Mouse (Mus musculus): Measurements from ENCODE around the gene Adam8. TPM values are rescaled to one million over a fixed set of nuclear protein-coding genes. Genes with fewer than 3 reads are reported as not detected.
A peak's percentile ranks its signal among the peaks of the same experiment; 100 is the strongest.

Adam8 gene
- total and polyA plus RNA-seq, 2 experiments from 2014 or later: 0.47 to 2.6 TPM

DNA sequence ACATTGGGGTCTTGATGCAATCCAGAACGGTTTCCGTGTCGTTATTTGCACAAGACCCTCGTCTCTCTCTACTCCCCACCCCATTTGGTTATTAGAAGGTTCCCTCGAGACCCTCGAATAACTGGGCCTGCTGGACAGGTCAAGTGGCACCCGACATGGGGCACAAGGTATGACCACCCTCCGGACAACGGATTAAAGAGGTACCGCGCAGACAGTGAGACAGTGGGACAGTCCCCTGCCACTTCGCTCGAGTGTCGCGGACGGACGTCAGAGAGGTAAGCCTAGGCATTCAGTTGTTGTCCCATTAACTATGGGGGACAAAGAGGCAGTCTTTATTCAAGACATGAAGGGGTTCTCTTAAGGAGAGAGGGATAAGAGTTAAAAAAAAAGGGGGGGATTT is 19.0 kb upstream of the Adam8 start:
- Histone ChIP-seq H3K27ac (ENCODE audit: low read depth, low read length) (no peak overlapping the region), H3K4me2 (ENCODE audit: low read depth) (no peak overlapping the region), H3K9ac (no peak overlapping the region), H3K36me3 (ENCODE audit: insufficient read depth) (peaks cover 15% of the 10 kb centered on the region), H3K4me1 (ENCODE audit: insufficient read depth) (no peaks in the 10 kb centered on the region), H3K4me3 (ENCODE audit: low read depth, low read length) (no peak overlapping the region), H3K9me3 (ENCODE audit: low read length) (no peaks in the 10 kb centered on the region), H3K27me3 (ENCODE audit: insufficient read depth, low read length) (no peaks in the 10 kb centered on the region)
- ATAC-seq (no peak), DNase-seq (no peak)
- 95% methylated on average over 17 of the region's 17 CpGs for WGBS
- no peak for TF ChIP-seq CTCF (IDR thresholded peaks at IDR 0.05; ENCODE audit: low read depth)

DNA sequence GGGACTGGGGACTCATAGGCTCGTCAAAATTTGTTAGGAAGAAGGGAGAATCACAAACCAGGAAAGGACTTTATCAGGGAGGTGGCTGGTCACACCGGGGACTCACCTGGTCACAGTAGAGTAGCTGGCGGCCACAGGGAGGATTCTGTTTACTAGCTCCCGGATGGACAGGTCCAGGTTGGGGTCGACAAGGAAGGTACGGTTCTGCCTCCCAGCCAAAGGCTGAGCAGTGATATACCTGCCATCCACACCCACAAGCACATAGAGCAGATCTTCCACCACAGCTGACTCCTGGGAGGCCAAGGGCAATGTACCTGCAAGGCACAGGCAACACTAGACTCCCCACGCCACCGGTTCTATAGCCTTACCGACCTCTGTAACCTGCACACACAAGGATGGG is 15.4 kb upstream of the Adam8 start:
- H3K9ac ChIP-seq: no peak overlapping the region
- H3K9me3 ChIP-seq (ENCODE audit: low read length): no peaks in the 10 kb centered on the region
- ATAC-seq (no peak), DNase-seq (no peak)
- H3K4me2 ChIP-seq (ENCODE audit: low read depth): no peak overlapping the region
- H3K27ac ChIP-seq (ENCODE audit: low read depth, low read length): no peak overlapping the region
- no peak overlapping the region for H3K4me3 ChIP-seq (ENCODE audit: low read depth, low read length)
- H3K4me1 ChIP-seq (ENCODE audit: insufficient read depth): no peaks in the 10 kb centered on the region
- H3K36me3 ChIP-seq (ENCODE audit: insufficient read depth): peaks cover 37% of the 10 kb centered on the region
- no peaks in the 10 kb centered on the region for H3K27me3 ChIP-seq (ENCODE audit: insufficient read depth, low read length)
- no peak for TF ChIP-seq CTCF (IDR thresholded peaks at IDR 0.05; ENCODE audit: low read depth)
- 95% methylated on average over 9 of the region's 9 CpGs for WGBS

DNA sequence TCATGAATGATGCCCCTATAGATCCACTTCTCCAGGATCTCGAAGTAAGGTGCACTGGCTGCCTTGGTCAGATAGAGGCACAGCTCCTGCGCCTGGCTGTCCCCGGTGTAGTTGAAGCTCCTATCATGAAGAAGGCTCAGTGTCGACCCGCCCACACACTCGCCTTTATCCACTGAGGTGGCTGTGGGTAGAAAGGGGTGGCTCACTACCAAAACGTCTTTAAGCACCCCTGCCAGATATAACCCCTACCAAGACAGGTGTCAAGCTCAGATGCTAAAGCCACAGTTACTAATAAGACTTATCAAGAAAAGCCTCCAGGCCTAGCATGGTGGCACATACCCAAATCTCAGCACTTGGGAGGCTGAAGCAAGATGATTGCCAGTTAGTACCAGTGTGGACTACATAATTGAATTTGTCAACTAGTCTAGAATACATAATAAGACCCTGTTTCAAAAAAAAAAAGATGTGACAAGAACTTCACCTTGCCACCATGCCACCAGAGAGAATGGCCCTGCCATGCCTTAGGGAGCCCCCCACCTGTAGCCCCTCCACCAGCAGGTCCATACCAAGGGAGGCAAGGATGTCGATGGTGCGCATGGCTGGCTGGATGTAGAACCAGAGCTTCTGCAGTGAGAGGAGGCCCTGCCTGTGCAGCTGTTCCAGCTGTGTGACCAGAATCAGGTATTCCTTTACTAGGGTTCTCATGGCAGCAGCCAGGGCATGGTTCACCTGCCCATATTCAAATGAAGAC is 14.7 kb upstream of the Adam8 start:
- DNase-seq: no peak
- Histone ChIP-seq H3K4me2 (ENCODE audit: low read depth) (no peak overlapping the region), H3K36me3 (ENCODE audit: insufficient read depth) (peaks cover 37% of the 10 kb centered on the region), H3K27me3 (ENCODE audit: insufficient read depth, low read length) (no peaks in the 10 kb centered on the region), H3K4me1 (ENCODE audit: insufficient read depth) (no peaks in the 10 kb centered on the region), H3K9ac (no peak overlapping the region), H3K27ac (ENCODE audit: low read depth, low read length) (no peak overlapping the region), H3K9me3 (ENCODE audit: low read length) (no peaks in the 10 kb centered on the region), H3K4me3 (ENCODE audit: low read depth, low read length) (no peak overlapping the region)
- no peak for TF ChIP-seq CTCF (IDR thresholded peaks at IDR 0.05; ENCODE audit: low read depth)
- WGBS: 93% methylated on average over 9 of the region's 9 CpGs
- no peak for ATAC-seq

DNA sequence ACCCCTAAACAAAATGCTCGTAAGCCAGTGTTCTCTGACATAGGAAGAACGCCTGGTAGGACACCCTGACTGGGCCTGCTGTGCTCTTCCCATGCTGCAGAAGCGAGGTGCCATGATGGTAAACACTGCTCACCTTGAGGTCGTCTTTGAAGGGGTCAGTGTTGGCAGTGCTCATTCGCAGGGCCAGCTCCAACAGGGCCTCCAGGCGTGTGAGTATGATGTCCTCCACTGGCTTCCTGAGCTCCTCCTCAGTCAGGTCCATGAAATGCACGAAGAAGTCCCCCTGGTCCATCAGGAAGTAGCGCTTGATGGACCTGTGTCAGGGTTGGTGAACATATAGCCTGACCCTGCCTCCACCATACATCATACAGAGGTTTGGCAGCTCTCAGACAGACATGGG is 12.3 kb upstream of the Adam8 start:
- H3K36me3 ChIP-seq (ENCODE audit: insufficient read depth): peaks cover 52% of the 10 kb centered on the region
- no peaks in the 10 kb centered on the region for H3K4me1 ChIP-seq (ENCODE audit: insufficient read depth)
- no peaks in the 10 kb centered on the region for H3K9me3 ChIP-seq (ENCODE audit: low read length)
- TF ChIP-seq CTCF (IDR thresholded peaks at IDR 0.05; ENCODE audit: low read depth): no peak
- H3K27ac ChIP-seq (ENCODE audit: low read depth, low read length): no peak overlapping the region
- H3K9ac ChIP-seq: no peak overlapping the region
- ATAC-seq (no peak), DNase-seq (no peak)
- H3K4me2 ChIP-seq (ENCODE audit: low read depth): no peak overlapping the region
- no peak overlapping the region for H3K4me3 ChIP-seq (ENCODE audit: low read depth, low read length)
- 96% methylated on average over 8 of the region's 8 CpGs for WGBS
- H3K27me3 ChIP-seq (ENCODE audit: insufficient read depth, low read length): no peaks in the 10 kb centered on the region

DNA sequence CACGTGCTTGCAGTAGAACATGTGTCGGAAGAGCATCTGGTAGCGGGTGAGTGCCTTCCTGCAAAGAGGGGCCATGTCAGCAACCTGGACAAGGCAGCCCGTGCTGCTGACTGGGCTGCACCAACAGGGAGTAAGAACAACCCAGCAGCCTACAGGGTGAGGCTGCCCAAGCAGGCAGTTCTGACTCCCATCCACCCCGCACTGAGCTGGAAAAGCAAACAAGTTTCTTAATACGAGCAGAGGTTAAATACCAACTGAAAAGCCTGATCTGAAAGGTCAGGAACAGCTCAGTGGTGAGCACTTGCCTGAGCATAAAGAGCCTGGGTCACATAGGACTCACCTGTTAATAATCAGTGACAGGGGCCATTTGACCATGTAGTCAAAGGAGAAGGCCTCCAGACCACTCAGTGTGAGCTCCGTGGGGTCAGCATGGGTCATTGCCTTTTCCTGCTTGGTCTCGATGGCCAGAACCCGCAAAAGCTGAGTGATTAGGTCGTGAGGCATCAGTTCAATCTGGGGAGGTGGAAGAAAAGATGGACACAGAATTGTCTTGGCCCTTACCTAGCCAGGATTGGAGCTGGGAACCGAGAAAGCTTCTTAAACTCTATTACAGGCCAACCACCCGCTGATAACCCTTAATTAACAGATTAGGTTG is 8.9 kb upstream of the Adam8 start:
- no peak for TF ChIP-seq CTCF (IDR thresholded peaks at IDR 0.05; ENCODE audit: low read depth)
- no peak for ATAC-seq

DNA sequence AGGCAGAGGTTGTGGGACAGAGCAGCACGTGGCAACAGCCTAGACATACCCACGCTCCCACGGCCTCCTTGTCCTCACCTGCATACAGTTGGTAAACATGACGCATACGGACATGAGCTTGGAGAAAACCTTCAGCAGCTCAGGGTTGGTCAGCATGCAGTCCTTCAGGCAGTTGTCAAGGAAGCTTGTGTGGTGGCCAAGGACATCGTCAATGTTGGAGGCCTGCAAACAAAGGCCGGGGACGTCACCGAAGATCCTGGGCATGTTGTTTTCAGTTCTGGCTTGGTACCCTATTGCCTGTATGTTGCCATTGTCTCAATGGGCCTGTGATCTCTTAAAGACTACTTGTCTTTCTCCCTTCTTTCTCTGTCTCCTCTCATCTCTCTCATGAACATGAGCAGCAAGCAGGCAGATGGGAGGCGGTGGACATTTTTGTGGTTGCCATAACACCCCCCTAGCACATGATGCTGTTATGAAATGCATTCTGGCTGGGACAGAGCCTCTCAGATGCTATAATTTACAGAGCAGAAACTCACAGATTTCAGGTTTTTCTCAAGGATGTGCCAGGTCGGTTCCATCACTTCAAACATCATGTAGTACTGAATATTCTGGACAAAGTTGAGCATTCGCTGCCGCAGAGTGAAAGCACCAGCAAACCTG is 6.5 kb upstream of the Adam8 start:
- DNase-seq (no peak), ATAC-seq (no peak)
- no peak overlapping the region for H3K27ac ChIP-seq (ENCODE audit: low read depth, low read length)
- WGBS: 92% methylated on average over 13 of the region's 13 CpGs
- no peak overlapping the region for H3K4me3 ChIP-seq (ENCODE audit: low read depth, low read length)
- H3K9me3 ChIP-seq (ENCODE audit: low read length): no peaks in the 10 kb centered on the region
- no peaks in the 10 kb centered on the region for H3K4me1 ChIP-seq (ENCODE audit: insufficient read depth)
- peaks cover 64% of the 10 kb centered on the region for H3K36me3 ChIP-seq (ENCODE audit: insufficient read depth)
- H3K9ac ChIP-seq: no peak overlapping the region
- TF ChIP-seq CTCF (IDR thresholded peaks at IDR 0.05; ENCODE audit: low read depth): no peak
- H3K27me3 ChIP-seq (ENCODE audit: insufficient read depth, low read length): no peaks in the 10 kb centered on the region
- no peak overlapping the region for H3K4me2 ChIP-seq (ENCODE audit: low read depth)

More for the DNA sequence above, 8.9 kb upstream of the Adam8 start:
- Histone ChIP-seq H3K27ac (ENCODE audit: low read depth, low read length) (no peak overlapping the region), H3K4me2 (ENCODE audit: low read depth) (no peak overlapping the region), H3K36me3 (ENCODE audit: insufficient read depth) (peaks cover 73% of the 10 kb centered on the region), H3K4me3 (ENCODE audit: low read depth, low read length) (no peak overlapping the region), H3K4me1 (ENCODE audit: insufficient read depth) (no peaks in the 10 kb centered on the region), H3K9me3 (ENCODE audit: low read length) (no peaks in the 10 kb centered on the region), H3K27me3 (ENCODE audit: insufficient read depth, low read length) (no peaks in the 10 kb centered on the region), H3K9ac (no peak overlapping the region)
- WGBS: 46% methylated on average over 12 of the region's 12 CpGs
- DNase-seq: no peak

DNA sequence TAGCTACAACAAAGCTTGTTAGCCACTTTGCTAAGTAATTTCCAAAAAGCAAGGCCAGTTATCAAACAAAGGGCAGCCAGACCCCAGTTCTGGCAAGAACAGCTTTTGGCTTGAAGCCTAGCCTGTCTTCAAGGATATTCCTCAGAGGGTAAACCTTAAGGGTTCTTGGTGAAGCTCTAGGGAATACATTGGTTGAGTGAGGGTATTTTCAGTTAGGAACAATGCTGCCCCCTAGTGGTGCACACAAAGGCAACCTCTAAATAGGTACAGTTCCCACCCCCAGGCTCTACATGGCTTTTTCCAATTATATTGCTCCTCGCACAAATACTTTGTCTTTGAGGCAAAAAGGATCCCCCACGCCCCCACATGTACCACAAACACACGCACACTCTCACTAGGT is 2.3 kb upstream of the Adam8 start:
- WGBS: 30% methylated on average over 3 of the region's 3 CpGs
- peak; percentile 82 for TF ChIP-seq CTCF (IDR thresholded peaks at IDR 0.05; ENCODE audit: low read depth)
- Histone ChIP-seq H3K4me1 (ENCODE audit: insufficient read depth) (no peaks in the 10 kb centered on the region), H3K9me3 (ENCODE audit: low read length) (no peaks in the 10 kb centered on the region), H3K9ac (no peak overlapping the region), H3K4me2 (ENCODE audit: low read depth) (no peak overlapping the region), H3K27ac (ENCODE audit: low read depth, low read length) (no peak overlapping the region), H3K36me3 (ENCODE audit: insufficient read depth) (peaks cover 44% of the 10 kb centered on the region), H3K4me3 (ENCODE audit: low read depth, low read length) (no peak overlapping the region), H3K27me3 (ENCODE audit: insufficient read depth, low read length) (no peaks in the 10 kb centered on the region)
- peak; percentile 81 for DNase-seq
- peak; percentile 87 for ATAC-seq

All from forebrain, postnatal 0 days (tissue).